Mouse (Mus musculus) neural tube, embryonic 12.5 days (tissue): Measurements from ENCODE around the gene Grin2a. TPM values are rescaled to one million over a fixed set of nuclear protein-coding genes. Genes with fewer than 3 reads are reported as not detected.
"Not testable (repeated sequence)": the region's sequence is repeated elsewhere in the genome, so short reads cannot be mapped to it uniquely, and the experiment has no call there.

ENCODE experiments used
- ATAC-seq: fragments of 200-750 bp; cut with Nextera tagmentation; 2 replicates; pipeline ENCODE4 v1.8.0; 2017; ENCODE audit warnings: low read depth, mild to moderate bottlenecking, moderate TSS enrichment, moderate library complexity; ENCODE audit not compliant: low FRiP score
- H3K27ac ChIP-seq: fragments of 300-500 bp; sonication (generic); 2 replicates; pipeline ENCODE4 v1.5.1; 2016
- H3K27me3 ChIP-seq: fragments of 300-500 bp; sonication (generic); replicated peaks from 2 replicates; pipeline ENCODE4 v1.6.1; 2016; ENCODE audit warnings: mild to moderate bottlenecking
- H3K36me3 ChIP-seq: fragments of 300-500 bp; sonication (generic); 2 replicates; pipeline ENCODE4 v1.6.1; 2016; ENCODE audit warnings: mild to moderate bottlenecking
- H3K4me1 ChIP-seq: fragments of 300-500 bp; sonication (generic); 2 replicates; pipeline ENCODE4 v1.6.1; 2016
- H3K4me2 ChIP-seq: fragments of 300-500 bp; sonication (generic); replicated peaks from 2 replicates; pipeline ENCODE4 v1.6.1; 2016; ENCODE audit warnings: mild to moderate bottlenecking
- H3K4me3 ChIP-seq: fragments of 300-500 bp; sonication (generic); 2 replicates; pipeline ENCODE4 v1.5.1; 2016
- H3K9ac ChIP-seq: fragments of 300-500 bp; sonication (generic); 2 replicates; pipeline ENCODE4 v1.6.1; 2016; ENCODE audit warnings: mild to moderate bottlenecking
- H3K9me3 ChIP-seq: fragments of 300-500 bp; sonication (generic); 2 replicates; pipeline ENCODE4 v1.6.1; 2016; ENCODE audit warnings: mild to moderate bottlenecking
- WGBS: fragments of 180-500 bp; shearing (Covaris S2); methylation state at CpG from one replicate; pipeline ENCODE4 v1.1.7; 2016; 5-methylcytosine and 5-hydroxymethylcytosine counted together
- polyA plus RNA-seq: library from polyadenylated mRNA; unstranded; fragments of >200 nt; fragmentation: Nextera tagmentation; extraction: Ambion mirVana; gene quantifications from 2 replicates; pipeline ENCODE4 v1.2.1, GENCODE M21; 2016

The Grin2a gene
- polyA plus RNA-seq, 1 experiment from 2014 or later, result 2.3 TPM

DNA sequence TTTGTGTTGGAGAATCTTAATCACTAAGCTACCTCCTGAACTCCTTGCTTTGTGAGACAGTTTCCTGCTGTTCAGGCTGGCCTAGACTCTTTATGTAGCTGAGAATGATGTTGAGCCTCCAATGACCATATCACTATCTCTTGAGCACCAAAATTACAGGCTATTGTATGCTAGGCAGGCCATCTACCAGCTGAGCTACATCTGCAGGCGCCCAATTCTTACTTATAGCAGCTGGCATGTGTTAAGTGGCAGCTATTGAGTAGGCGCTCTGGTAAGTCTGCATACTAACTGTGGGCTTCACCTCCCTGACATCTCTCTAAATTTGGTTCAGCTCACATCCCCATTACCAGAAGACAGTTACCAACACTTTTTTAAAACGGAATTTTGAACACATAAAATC is 331.3 kb downstream of the Grin2a start:
- 75% methylated on average over 3 of the region's 3 CpGs for WGBS

DNA sequence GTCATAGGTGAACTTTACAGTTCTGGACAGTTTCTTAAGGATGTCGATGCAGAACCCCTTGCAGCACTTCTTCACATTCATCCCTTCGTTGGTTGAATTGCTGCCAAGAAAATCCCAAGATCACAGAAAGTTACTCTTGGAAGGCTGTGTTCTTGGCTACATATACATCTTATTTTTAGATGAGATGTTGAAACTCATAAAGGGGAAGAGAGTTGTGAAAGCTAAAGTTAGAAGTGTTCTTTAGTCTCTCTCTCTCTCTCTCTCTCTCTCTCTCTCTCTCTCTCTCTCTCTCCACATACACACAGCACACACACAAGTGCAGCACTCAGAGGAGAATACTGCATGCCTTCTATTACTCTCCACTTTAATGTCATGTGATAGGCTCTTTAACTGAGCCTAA is 331.9 kb downstream of the Grin2a start:
- Histone ChIP-seq H3K27me3 (no peaks in the 10 kb centered on the region), H3K4me3 (no peak overlapping the region), H3K4me2 (no peak overlapping the region), H3K9me3 (no peaks in the 10 kb centered on the region), H3K4me1 (no peaks in the 10 kb centered on the region), H3K9ac (no peak overlapping the region), H3K27ac (no peak overlapping the region), H3K36me3 (no peaks in the 10 kb centered on the region)
- 85% methylated on average over 2 of the region's 2 CpGs for WGBS
- no peak for ATAC-seq

More for the DNA sequence above, 331.3 kb downstream of the Grin2a start:
- Histone ChIP-seq H3K9ac (no peak overlapping the region), H3K27me3 (no peaks in the 10 kb centered on the region), H3K4me3 (no peak overlapping the region), H3K36me3 (no peaks in the 10 kb centered on the region), H3K4me1 (no peaks in the 10 kb centered on the region), H3K4me2 (no peak overlapping the region), H3K27ac (no peak overlapping the region), H3K9me3 (no peaks in the 10 kb centered on the region)
- ATAC-seq, result no peak

DNA sequence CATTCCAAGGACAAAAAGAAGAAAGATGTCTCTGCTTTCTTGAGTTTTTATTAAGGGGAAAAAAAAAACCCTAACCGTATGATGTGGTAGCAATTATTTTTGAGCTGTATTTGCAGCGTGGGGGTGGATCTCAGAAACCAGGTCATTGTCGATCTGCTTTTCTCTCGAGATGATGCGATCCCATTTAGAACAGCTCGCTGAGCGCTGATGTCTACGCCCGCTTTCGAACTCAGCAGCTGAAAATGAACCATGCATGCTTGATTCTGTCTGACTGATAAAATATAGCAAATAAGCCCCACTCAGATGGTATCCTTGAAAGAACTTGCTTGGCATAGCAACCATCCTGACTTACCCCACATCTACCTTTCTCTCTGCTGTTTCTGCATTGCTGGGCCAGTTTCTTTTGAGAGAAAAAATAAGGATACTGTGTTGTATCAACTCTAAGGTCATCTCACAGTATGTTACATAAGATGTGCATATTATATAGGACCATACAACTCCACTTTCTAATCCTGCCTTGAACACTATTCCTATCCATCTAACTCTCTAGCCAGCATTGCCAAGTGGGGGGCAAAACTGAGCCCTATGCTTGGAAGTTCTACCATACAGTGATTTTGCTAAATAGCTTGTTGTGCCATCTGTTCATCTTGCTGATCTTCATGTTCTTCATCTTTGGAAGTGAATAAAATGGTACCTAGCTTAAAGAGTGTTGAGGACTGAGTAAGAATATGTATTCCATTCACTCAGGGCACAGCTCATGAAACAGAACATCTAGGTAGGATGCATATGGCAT is 369.5 kb downstream of the Grin2a start:
- Histone ChIP-seq H3K4me3 (no peak overlapping the region), H3K4me1 (no peaks in the 10 kb centered on the region), H3K9me3 (no peaks in the 10 kb centered on the region), H3K27ac (no peak overlapping the region), H3K36me3 (no peaks in the 10 kb centered on the region), H3K9ac (no peak overlapping the region), H3K4me2 (no peak overlapping the region), H3K27me3 (no peaks in the 10 kb centered on the region)
- 91% methylated on average over 10 of the region's 10 CpGs for WGBS
- no peak for ATAC-seq

DNA sequence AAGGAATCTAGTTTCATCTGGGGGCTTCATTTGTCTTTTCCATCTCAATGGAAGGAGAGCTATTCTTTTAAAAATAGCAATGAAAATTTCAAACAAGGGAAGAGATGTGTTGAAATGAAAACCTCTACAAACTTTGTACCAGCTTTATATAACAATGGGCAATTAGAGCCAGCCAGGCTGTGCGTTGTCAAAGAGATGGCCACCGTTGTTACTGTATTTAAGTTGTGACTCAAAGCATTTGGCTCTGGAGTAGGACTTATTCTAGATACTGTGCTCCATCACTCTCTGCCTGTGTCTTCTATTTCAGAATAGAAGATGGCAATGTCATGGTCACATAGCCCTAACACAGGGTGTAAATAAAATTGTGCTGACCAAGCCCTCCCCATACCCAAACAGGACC is 371.0 kb downstream of the Grin2a start:
- no peak overlapping the region for H3K4me2 ChIP-seq
- no peaks in the 10 kb centered on the region for H3K9me3 ChIP-seq
- H3K27me3 ChIP-seq, result no peaks in the 10 kb centered on the region
- ATAC-seq, result no peak
- no peak overlapping the region for H3K9ac ChIP-seq
- no peak overlapping the region for H3K27ac ChIP-seq
- 96% methylated on average over 2 of the region's 2 CpGs for WGBS
- H3K36me3 ChIP-seq, result no peaks in the 10 kb centered on the region
- H3K4me1 ChIP-seq, result no peaks in the 10 kb centered on the region
- H3K4me3 ChIP-seq, result no peak overlapping the region

DNA sequence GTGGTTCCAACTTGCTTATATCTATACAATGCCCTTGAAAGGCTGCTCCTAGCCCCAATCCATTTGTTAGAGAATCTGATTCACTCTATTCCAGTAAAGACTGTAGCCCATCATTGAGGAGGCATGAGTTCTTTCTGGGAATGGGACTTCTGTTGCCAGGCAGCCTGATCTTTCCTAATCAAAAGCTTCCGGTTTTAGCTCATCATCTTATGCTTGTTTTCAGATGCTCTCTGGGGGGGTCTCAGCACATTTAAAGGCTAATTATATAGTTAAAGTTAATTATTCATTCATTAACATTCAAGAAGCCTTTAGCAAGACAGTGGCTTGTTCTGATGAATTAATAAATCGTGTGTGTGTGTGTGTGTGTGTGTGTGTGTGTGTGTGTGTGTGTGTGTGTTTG is 377.2 kb downstream of the Grin2a start:
- Histone ChIP-seq H3K9me3 (no peaks in the 10 kb centered on the region), H3K4me2 (no peak overlapping the region), H3K4me3 (no peak overlapping the region), H3K9ac (no peak overlapping the region), H3K4me1 (no peaks in the 10 kb centered on the region), H3K36me3 (no peaks in the 10 kb centered on the region), H3K27ac (no peak overlapping the region), H3K27me3 (no peaks in the 10 kb centered on the region)
- no peak for ATAC-seq
- 69% methylated on average over 2 of the region's 2 CpGs for WGBS

DNA sequence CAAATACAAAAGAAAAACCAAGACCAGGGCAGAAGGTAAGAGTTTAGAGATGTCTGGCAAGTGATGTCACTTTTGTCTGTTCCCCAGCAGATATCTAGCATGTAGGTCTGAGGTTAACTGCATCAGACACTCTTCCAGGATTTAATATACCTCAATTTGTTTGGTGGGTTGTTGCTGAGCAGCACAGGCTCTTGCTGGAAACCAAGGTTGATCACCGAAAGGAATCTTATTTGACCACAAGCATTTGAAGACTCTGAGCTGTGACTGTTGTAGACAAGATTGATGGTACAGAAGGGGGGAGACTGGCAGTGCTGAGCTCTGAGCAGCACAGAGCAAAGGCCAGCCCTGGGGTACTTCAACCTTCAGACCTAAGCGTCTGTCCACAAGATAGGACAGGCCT is 378.1 kb downstream of the Grin2a start:
- no peaks in the 10 kb centered on the region for H3K27me3 ChIP-seq
- H3K9me3 ChIP-seq, result no peaks in the 10 kb centered on the region
- ATAC-seq, result no peak
- no peaks in the 10 kb centered on the region for H3K4me1 ChIP-seq
- H3K4me3 ChIP-seq, result no peak overlapping the region
- no peak overlapping the region for H3K9ac ChIP-seq
- WGBS, result 84% methylated on average over 2 of the region's 2 CpGs
- H3K27ac ChIP-seq, result no peak overlapping the region
- H3K4me2 ChIP-seq, result no peak overlapping the region
- H3K36me3 ChIP-seq, result no peaks in the 10 kb centered on the region

DNA sequence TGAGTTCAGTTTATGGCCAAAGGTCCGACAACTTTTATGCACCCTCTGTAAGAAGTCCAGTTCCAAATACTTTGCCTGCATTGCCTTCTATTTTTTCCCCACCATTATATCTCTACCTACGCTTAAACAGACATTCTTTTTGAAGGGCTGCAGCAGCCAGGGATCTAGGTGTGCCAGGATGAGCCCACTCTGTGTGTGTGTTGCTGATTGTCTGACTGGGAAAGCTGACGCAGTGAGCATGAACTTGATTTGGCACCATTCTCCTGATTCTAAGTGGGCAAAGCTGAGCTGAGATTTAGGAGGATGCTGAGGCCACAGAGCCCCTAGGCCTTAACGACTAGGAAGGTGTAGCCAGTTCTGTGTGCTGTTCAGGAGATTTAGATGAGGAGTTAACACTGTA is 378.6 kb downstream of the Grin2a start:
- Histone ChIP-seq H3K27ac (no peak overlapping the region), H3K36me3 (no peaks in the 10 kb centered on the region), H3K27me3 (no peaks in the 10 kb centered on the region), H3K9ac (no peak overlapping the region), H3K4me3 (no peak overlapping the region), H3K9me3 (no peaks in the 10 kb centered on the region), H3K4me1 (no peaks in the 10 kb centered on the region), H3K4me2 (no peak overlapping the region)
- ATAC-seq, result no peak
- WGBS, result 85% methylated on average over 4 of the region's 4 CpGs

DNA sequence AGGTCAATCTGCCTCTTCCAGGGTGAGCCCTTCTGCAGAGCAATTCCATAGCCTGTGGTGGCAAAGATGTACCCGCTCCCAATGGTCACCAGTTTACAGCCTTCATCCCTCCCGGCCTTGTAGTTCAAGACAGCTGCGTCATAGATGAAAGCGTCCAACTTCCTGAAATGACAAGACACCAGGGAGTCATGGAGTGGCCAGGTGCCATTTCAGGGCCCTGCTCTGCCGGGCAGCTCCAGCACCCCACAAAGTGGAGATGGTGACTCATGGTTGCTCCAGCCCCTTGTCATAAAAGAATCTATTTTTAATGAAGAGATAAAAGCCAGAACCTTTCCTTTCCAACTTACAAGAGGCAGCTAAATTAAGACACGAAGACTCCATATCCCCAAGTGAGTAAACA is 382.8 kb downstream of the Grin2a start:
- 94% methylated on average over 6 of the region's 6 CpGs for WGBS

DNA sequence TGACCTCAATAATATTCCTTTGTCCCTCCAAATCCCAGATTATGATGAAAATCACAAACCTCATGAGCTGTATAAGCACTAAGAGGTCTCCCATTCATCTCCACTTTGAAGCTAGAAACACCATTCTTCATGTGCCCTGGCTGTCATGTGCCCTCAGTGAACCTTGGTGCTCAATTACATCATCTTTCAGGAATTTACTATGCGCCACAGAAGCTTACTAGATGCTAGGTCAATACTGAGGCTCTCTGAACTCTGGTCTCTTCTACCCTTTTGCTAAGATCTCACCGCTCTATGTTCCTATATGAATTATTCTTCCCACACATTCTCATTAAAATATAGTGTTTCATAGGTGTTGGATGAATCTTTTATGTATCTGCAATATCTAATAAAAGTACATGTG is 387.9 kb downstream of the Grin2a start:
- no peak overlapping the region for H3K4me3 ChIP-seq
- H3K36me3 ChIP-seq, result no peaks in the 10 kb centered on the region
- 73% methylated on average over 2 of the region's 2 CpGs for WGBS
- no peak for ATAC-seq
- H3K9me3 ChIP-seq, result no peaks in the 10 kb centered on the region
- no peaks in the 10 kb centered on the region for H3K4me1 ChIP-seq
- H3K4me2 ChIP-seq, result no peak overlapping the region
- H3K27me3 ChIP-seq, result no peaks in the 10 kb centered on the region
- no peak overlapping the region for H3K27ac ChIP-seq
- H3K9ac ChIP-seq, result no peak overlapping the region

More for the DNA sequence above, 382.8 kb downstream of the Grin2a start:
- not testable (repeated sequence) for H3K9me3 ChIP-seq, H3K4me3 ChIP-seq, H3K36me3 ChIP-seq, H3K9ac ChIP-seq, H3K4me2 ChIP-seq, H3K27me3 ChIP-seq, ATAC-seq, H3K4me1 ChIP-seq, H3K27ac ChIP-seq

DNA sequence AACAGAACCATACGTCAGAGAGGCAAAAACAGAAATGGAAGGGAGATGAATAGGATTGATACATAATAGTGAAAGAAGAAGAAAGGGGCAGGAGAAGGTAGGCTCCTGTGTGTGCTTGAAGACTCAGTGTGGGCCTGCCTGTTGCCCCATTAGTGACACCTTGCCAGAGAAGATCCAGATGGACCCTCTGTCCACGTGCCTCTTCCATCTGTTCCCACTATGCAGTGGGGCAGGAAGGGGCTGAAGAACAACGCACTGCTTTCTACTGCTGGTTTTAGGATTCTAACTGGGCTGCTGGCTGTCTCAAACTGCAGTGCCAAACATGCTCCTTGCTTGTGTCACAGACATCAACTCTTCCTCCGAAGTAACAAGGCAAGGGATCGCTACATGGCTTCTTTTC is 391.4 kb downstream of the Grin2a start:
- Histone ChIP-seq H3K4me3 (no peak overlapping the region), H3K27ac (no peak overlapping the region), H3K9ac (no peak overlapping the region), H3K4me1 (no peaks in the 10 kb centered on the region), H3K36me3 (no peaks in the 10 kb centered on the region), H3K4me2 (no peak overlapping the region), H3K27me3 (no peaks in the 10 kb centered on the region), H3K9me3 (no peaks in the 10 kb centered on the region)
- WGBS, result 95% methylated on average over 5 of the region's 5 CpGs
- no peak for ATAC-seq

DNA sequence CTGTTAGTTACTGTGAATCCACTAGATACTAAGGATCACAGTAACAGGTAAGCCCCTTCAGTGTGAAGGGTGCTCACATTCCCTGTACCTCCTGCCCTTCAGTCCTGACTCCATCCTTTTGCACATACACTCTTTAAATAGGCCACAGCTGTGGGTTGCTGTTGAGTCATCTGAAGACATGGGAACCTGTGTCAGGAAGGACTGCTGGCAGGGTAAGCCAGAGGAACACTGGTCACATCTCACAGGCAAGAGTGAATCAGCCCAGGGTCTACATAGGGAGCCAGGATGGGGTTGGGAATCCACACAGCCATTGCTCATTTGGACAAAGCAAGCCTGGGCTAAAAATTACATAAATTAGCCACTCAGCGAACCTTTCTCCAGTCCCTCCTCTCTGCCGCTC is 392.8 kb downstream of the Grin2a start:
- Histone ChIP-seq H3K9me3 (no peaks in the 10 kb centered on the region), H3K4me1 (no peaks in the 10 kb centered on the region), H3K4me3 (no peak overlapping the region), H3K4me2 (no peak overlapping the region), H3K36me3 (no peaks in the 10 kb centered on the region), H3K9ac (no peak overlapping the region), H3K27me3 (no peaks in the 10 kb centered on the region), H3K27ac (no peak overlapping the region)
- no peak for ATAC-seq
- WGBS, result 88% methylated on average over 2 of the region's 2 CpGs

DNA sequence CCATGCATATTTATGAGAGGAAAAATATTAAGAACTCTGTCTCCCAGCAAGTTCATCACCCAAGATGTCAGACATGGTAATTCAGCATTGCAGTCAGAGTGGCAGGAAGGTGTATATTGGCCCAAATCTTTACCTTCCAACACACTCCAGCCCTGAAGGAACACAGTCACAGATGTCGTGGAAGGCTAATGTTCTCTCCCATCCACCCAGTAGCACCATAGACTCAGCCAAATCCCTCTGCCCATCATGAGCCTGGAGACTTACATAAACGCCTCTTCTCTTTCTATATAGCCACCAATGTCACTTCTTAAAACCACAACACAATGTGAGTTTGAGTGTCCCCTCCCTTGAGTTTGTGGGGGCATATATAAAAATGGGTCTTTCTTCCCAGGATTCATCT is 406.2 kb downstream of the Grin2a start:
- Histone ChIP-seq H3K36me3 (no peaks in the 10 kb centered on the region), H3K9ac (no peak overlapping the region), H3K4me2 (no peak overlapping the region), H3K4me1 (no peaks in the 10 kb centered on the region), H3K27me3 (no peaks in the 10 kb centered on the region), H3K9me3 (no peaks in the 10 kb centered on the region), H3K27ac (no peak overlapping the region), H3K4me3 (no peak overlapping the region)
- 84% methylated on average over 2 of the region's 2 CpGs for WGBS
- ATAC-seq, result no peak

DNA sequence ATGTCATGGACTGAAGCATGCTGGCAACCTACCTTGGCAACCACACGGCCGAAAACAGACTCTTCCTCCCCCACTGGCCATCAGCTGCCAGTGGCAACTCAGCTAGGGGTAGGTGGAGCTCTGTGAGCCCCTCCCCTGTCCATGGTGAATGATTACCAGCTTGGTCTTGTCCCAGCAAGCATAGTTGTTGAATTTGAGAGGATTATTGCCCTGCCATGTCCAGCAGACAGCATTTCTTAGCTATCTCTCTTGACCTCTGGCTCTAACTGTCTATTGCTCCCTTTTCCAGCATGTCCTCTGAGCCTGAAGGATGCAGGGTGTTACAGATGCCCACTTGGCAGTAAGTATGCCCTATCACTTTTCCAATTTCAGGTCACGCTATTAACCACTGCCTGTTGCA is 406.9 kb downstream of the Grin2a start:
- no peak overlapping the region for H3K4me3 ChIP-seq
- H3K27me3 ChIP-seq, result no peaks in the 10 kb centered on the region
- 76% methylated on average over 3 of the region's 3 CpGs for WGBS

More for the DNA sequence above, 406.9 kb downstream of the Grin2a start:
- Histone ChIP-seq H3K9me3 (no peaks in the 10 kb centered on the region), H3K4me2 (no peak overlapping the region), H3K4me1 (no peaks in the 10 kb centered on the region), H3K9ac (no peak overlapping the region), H3K36me3 (no peaks in the 10 kb centered on the region), H3K27ac (no peak overlapping the region)
- no peak for ATAC-seq
